Mouse (Mus musculus) G1E-ER4 (cell line): Measurements from ENCODE around the gene Ap1m2. TPM values are rescaled to one million over a fixed set of nuclear protein-coding genes. Genes with fewer than 3 reads are reported as not detected.

Experiments used
- GATA1 ChIP-seq: IDR thresholded peaks from one replicate; pipeline ENCODE4 v1.8.0; 2012; ENCODE audit warnings: low read length, inconsistent platforms
- polyA plus RNA-seq: library from polyadenylated mRNA; stranded (reverse); fragments of >175 nt; gene quantifications from 2 replicates; pipeline ENCODE4 v1.2.3, GENCODE M21; 2012

Ap1m2 gene
- not detected in 2 replicates for polyA plus RNA-seq

DNA sequence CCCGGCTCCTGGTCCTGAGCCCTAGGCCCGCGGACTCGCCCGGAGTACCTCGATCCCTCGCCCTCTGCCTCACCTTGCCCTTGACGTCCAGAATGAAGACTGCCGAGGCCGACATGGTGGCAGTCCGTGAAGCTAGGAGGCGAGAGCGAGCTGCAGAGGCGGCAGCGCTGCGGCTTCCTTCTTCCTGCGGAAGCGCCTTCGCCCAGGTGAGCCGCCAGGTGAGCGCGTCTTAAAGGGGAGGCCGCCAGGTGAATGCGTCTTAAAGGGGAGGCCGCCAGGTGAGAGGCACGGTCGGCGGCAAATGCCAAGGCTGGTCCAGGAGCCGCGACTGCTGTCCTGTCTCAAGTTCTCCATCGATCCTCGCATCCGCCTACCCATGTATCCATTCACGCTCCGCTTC lies at the start of gene Ap1m2:
Ap1m2 (minus strand) TSS at position 204 of the 400 bp plus-strand sequence.
- TF ChIP-seq GATA1 = no peak

DNA sequence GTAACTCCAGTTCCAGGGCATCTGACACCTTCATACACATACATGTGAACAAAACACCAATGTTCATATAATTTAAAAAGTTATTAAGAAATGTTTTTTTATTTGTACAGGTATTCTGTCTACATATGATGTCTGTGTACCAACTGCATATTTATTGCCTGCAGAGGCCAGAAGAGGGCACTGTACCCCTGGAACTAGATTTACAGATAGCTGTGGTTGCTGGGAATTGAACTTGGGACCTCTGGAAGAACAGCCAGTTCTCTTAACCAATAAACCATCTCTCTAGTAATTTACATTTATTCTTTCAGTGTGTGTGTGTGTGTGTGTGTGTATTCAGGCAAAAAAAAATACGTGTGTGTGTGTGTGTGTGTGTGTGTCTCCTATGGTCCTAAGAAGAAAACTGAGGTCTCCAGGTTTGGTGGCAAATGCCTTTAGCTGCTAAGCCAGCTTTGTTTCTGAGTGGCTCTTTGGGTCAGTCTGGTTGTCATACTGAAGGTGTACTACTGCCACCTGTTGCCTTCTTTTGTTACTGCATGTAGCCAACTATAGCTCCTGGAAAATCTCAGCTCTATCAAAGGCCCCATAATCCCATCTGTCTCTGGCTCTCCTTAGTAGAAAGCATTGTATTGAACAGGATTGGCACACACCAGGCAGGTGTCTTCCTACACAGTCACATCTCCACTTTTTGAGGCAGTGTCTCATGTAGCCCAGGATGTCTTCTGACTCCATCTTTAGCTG lies 45.0 kb upstream of the Ap1m2 start:
- no peak for TF ChIP-seq GATA1

DNA sequence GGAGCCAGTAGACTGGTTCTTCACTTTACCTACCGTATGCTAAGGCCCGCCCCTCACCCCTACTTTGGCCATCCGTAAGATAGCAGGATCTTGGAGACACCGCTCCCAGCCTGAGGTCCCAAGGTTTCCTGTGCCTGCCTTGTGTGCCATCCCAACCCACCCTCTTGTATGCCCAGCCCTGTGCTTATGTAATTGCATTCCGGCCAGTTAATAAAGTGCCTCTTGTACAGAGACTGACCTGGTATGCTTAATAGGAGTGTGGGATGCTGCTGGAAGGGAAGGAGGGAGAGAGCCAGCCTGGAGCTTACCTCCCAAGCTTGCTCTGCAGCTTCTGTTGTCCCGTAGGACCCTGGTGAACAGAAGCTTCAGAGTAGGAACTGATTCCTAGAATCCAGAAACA lies 42.7 kb upstream of the Ap1m2 start:
- no peak for TF ChIP-seq GATA1

DNA sequence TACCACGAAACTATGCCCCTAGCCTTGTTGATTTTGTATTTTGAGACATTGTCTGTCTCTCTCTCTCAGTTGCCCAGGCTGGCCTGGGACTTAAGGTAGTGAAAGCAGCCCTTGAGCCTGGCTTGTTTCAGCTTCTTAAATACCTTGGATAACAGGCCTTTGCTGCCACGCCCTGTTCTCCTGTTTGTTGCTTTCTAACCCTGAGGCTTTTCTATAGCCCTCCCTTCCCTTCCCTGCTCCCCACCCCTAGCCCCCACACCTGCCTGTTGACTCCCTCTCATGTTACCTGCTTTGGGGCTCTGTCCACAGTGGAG lies 41.2 kb upstream of the Ap1m2 start:
- TF ChIP-seq GATA1 = no peak

DNA sequence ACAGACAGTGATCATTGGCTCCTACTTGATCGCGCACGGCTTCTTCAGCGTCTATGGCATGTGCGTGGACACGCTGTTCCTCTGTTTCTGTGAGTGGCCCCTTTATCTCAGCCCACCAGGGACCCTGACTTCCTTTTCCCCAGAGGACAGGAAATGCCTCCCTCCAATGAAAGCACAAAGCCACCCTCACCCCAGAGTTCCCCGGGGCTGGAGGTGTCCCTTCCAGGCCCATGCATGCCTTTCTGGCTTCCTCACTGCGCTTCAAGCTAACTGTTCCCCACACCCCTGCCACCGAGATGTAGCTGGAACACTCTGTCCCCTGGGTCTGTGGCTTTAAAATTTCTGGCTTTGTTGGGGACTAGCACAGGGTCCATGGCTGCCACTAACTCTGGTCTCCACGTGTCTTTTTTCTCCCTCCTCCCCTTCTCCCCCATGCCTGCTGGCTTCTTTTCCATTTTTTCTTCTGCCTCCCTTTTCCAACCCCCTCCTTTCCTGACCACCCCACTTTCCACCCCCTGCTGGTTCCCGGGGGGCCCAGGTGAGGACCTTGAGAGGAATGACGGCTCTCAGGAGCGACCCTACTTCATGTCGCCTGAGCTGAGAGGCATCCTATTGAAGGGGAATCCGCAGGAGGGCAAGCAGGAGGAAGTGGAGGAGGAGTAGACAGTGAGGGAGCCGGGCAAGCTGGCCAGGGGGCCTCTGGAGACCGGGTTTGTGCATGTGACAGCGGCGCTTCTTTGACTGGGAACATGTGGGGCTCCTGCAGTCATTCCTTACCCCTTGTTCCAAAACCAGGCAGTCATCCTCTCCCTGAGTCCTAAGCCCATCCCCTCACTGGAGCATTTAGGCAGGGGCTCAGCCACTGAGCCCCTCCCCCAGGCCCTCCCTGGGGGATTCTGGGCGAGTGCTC lies 40.6 kb upstream of the Ap1m2 start:
- no peak for TF ChIP-seq GATA1

DNA sequence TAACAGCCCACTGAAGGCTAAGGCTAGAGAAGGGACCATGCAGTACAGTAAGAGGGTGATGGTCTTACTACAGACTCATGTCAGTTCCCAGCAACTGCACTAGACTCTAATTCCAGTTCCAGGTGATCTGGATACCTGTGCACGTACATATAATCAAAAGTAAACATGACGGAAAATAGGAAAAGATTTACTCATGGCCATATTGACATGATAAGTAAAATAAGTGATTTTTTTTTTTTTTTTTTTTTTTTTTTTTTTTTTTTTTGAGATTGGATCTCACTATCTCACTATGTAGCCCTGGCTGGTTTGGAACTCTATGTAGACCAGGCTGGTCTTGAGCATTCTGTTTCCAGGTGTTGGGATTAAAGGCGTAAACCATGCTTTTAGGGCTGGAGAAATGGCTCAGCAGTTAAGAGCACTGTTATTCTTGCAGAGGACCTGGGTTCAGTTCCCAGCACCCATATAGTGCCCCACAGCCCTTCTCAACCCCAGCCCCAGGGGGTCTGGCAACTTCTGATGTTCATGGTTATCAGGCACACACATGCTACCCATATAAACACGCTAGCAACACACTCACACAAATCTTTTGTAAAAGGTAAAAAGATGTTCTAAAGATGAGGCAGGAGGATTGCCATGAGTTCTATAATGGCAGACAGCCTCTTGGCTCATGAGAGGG lies 39.7 kb upstream of the Ap1m2 start:
- no peak for TF ChIP-seq GATA1

DNA sequence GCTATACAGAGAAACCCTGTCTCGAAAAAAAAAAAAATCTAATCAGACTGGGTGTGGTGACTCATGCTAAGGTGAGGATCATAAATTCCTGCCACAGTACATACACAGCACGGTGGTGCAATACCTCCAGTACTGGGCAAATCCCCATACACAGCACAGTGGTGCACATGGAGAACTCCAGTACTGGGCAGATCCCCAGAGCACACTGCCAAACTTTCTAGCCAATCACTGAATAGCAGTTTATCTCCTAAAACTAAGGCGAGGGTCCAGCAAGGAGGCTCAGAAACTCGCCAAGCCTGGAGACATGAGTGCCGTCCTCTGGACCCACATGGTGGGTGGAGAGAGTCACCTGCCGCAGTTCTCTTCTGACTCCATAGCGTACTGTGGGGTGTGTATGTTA lies 39.0 kb upstream of the Ap1m2 start:
- no peak for TF ChIP-seq GATA1

DNA sequence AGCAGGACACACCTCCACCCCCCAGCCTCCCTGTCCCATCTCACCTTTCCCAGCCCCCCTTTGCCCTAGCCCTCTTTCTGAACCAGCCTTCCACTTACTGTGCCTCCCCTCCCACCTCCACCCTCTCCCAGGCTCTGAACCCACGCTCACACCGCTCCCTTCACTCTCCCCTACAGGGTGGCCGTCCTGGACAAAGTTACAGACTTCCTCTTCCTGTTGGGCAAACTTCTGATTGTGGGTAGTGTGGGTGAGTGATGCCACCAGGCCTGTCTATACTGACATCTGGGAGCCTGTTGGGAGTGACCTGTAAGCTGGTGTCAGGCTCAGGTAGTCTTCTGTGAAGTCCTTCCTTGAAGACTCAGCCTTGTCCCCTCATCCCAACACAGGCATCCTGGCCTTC lies 36.0 kb upstream of the Ap1m2 start:
- TF ChIP-seq GATA1 = no peak

DNA sequence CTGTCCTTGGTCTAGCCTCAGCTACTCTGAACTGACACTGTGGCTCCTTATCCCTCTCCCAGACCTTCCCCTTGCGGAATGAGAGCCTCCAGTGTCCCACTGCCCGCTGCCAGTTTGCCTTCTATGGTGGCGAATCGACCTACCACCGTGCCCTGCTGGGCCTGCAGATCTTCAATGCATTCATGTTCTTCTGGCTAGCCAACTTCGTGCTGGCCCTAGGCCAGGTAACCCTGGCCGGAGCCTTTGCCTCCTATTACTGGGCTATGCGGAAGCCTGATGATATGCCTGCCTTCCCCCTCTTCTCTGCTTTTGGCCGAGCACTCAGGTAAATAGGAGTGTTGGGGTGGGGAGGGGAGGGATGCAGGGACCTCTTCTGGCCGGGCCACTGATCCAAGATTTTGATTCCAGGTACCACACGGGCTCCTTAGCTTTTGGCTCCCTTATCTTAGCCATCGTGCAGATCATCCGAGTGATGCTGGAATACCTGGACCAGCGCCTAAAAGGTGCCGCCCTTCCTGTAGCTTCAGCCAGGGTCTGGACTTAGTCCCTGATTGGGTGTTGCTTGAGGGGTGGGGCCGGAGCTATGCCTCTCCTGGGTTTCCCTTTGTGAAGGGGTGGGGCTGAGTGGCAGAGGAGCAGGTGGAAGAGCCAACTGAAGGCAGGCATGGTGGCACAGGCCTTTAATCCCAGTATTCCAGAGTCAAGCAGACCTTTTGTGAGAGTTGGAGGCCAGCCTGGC lies 34.7 kb upstream of the Ap1m2 start:
- no peak for TF ChIP-seq GATA1

DNA sequence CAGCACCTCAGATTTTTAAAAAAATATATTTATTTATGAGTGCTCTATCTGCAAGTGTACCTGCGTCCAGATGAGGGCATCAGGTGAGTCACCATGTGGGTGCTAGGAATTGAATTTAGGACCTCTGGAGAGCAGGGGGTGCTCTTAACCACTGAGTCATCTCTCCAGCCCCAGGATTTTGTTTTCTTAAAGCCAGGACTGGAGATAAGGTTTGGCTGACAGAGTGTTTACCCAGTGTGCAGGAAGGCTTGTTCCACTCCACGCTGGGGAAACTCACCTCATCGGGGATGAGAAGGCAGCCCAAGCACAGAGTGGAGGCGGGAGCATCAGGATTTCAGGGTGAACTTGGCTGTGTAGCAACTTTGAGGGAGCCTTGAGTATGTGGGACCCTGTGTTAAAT lies 28.3 kb upstream of the Ap1m2 start:
- TF ChIP-seq GATA1 = no peak

DNA sequence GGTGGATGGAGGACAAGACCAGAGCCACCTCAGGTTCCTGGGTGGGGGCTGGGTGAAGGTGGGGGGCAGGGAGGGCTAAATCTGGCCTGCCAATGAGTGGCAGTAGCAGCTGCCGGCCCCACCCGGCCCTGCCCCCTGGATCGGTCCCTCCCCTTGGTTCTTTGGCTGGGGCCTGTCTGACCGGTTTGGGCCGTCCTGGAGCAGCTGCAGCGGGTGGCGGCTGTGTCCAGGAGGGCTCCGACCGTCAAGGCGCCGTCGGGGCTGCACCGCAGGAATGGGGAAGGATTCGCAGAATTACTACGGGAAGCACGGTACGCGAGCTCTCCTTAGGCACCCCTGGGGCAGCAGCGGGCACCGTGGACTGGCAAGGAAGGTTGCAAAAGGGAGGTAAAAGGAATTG lies 25.5 kb upstream of the Ap1m2 start:
- TF ChIP-seq GATA1 = no peak

DNA sequence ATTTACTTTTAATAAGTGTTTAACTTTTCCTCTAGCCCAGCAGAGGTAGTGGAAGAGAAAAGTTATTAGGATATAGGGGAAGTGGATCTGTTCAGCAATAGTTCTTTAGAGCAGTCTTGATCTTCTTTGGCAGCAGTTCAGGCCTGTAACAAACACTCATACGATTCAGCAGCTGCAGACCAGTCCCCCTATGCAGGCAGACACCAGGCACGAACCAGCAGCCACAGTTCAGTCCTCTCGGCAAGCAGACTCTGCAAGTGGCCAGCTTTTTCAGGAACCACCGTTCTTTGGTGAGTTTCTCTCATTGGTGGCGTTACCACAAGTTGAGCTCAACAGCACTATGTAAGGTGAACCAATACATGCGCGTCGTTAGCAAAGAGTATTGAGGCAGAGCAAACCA lies 24.4 kb upstream of the Ap1m2 start:
- TF ChIP-seq GATA1 = no peak

DNA sequence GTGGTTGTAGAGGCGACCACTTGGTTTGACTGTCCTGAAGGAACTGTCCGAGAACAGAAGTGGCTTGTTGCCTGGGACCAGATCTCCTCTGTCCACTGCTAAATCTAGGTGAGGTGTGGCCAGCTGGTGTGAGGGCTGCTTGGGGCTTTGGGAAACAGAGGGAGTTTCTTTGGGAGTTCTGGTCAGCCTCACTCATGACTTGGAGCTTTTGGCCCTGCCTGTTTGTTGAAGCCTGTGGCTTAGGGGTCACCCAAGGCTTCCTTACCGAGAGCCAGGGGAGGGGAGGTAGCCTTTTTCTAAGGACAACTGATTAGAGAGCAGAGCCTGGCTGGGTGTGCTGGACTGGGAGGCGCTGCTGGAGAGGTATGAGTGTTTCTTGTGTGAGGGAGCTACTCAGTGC lies 23.3 kb upstream of the Ap1m2 start:
- no peak for TF ChIP-seq GATA1

DNA sequence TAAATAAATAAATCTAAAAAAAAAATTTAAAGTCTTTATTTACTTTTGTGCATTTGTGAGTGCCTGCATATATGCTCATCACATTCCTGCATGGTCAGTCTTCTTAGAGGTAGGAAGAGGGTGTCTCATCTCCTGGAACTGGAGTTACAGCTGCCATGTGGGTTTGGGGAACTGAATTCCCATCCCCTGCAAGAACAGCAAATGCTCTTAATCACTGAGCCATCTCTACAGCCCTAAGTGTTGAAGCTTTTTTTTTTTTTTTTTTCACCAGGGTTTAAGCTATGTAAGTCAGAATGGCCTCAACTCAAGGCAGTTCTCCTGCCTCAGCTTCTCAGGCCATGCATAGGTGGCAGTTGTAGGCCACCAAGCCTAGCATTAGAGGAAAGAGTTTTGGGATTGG lies 22.6 kb upstream of the Ap1m2 start:
- TF ChIP-seq GATA1 = no peak

DNA sequence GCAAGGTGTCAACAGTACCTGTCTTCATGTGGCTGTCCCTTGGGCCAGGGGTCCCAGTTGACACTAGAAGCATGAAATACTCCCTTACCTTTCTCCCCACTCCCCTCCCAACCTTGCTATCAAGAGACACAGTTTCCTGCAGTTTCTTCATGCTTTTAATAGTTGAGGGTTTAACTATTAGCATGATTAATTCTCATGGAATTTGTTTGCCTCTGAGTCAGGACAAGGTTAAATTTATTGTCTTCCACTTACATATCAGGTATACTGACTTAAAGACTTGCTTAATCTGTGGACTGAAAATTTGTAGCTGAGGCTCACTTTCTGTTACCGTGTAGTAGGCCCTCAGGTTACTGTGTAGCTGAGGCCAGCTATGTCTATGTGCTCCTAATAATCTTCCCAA lies 21.4 kb upstream of the Ap1m2 start:
- TF ChIP-seq GATA1 = no peak
